ENCODE assay signal across 11 mouse cellular contexts in genomic region chr12:80082730-80083129, GRCm38 (mm10). TPM values are rescaled to one million over a fixed set of nuclear protein-coding genes. Genes with fewer than 3 reads are reported as not detected.
DNase-seq lines count a peak whose midpoint lies in the region; ATAC-seq and TF ChIP-seq lines count a peak whose summit lies in the region.
"Had no signal": no experiment of that assay in that cellular context is flagged by ENCODE, and none has a peak within 500 bp of the region (broad histone marks: within the 10 kb centered on the region; RNA-seq: fewer than 3 reads in every experiment).

No protein-coding gene starts in this region.

- TF ChIP-seq POLR2A in kidney, adult 2 months (IDR thresholded peaks at IDR 0.05; ENCODE audit: low read depth, low read length), result no peak

- no peaks in the 10 kb centered on the region for H3K27me3 ChIP-seq in kidney, adult 2 months (replicated peaks; ENCODE audit: control insufficient read depth, insufficient read depth, low read length)
- no peaks in the 10 kb centered on the region for H3K27me3 ChIP-seq in embryonic facial prominence, embryonic 12.5 days
- H3K27me3 ChIP-seq: limb, embryonic 13.5 days had no signal

- H3K27ac ChIP-seq in kidney, adult 2 months (ENCODE audit: insufficient read depth, low read depth, low read length), result 0 out of 2 replicates have a peak overlapping the region, but pooled peaks have one; percentile 11
- H3K27ac ChIP-seq in embryonic facial prominence, embryonic 12.5 days, result peak overlapping the region; percentile 78; the same call in 1 of the 2 replicates

- no peak for TF ChIP-seq CTCF in kidney, adult 2 months (conservative IDR thresholded peaks at IDR 0.05; ENCODE audit: insufficient read depth, insufficient read length, low read depth, low read length)

- 86% methylated on average over 4 of the region's 4 CpGs for WGBS in kidney, adult 2 months
- 91% methylated on average over 4 of the region's 4 CpGs for WGBS in embryonic facial prominence, embryonic 12.5 days

- DNase-seq in kidney, adult 2 months, result no peak
- no peak for DNase-seq in kidney, postnatal 4 days
- peak; percentile 60 for DNase-seq in MEL-GATA-1-ER (ENCODE audit: extremely low read depth, low read depth)
- DNase-seq in adrenal gland, postnatal 36 days, result no peak
- DNase-seq in Muller cell, postnatal 12 days (ENCODE audit: inconsistent ontology term), result no peak
- no peak for DNase-seq in ovary, postnatal 10 days (ENCODE audit: low spot score)
- DNase-seq: kidney, postnatal 36 days; right cerebral cortex, postnatal 4 days had no signal

- H3K4me3 ChIP-seq in kidney, adult 2 months (ENCODE audit: insufficient read depth, low read depth, low read length), result no peak overlapping the region
- H3K4me3 ChIP-seq in embryonic facial prominence, embryonic 12.5 days, result no peak overlapping the region
- H3K4me3 ChIP-seq: limb, embryonic 13.5 days had no signal

- peaks cover 10% of the 10 kb centered on the region for H3K4me1 ChIP-seq in kidney, adult 2 months (ENCODE audit: control insufficient read depth, insufficient read depth, low read length)
- peaks cover 25% of the 10 kb centered on the region for H3K4me1 ChIP-seq in embryonic facial prominence, embryonic 12.5 days

- H3K9ac ChIP-seq in embryonic facial prominence, embryonic 12.5 days, result no peak overlapping the region
- H3K9ac ChIP-seq: limb, embryonic 13.5 days had no signal

- H3K4me2 ChIP-seq in embryonic facial prominence, embryonic 12.5 days (replicated peaks), result no peak overlapping the region
- H3K4me2 ChIP-seq: limb, embryonic 13.5 days had no signal

- H3K9me3 ChIP-seq in embryonic facial prominence, embryonic 12.5 days, result no peaks in the 10 kb centered on the region
- H3K9me3 ChIP-seq: limb, embryonic 13.5 days had no signal

- ATAC-seq in embryonic facial prominence, embryonic 12.5 days (ENCODE audit: insufficient number of reproducible peaks, insufficient read depth, low FRiP score, low TSS enrichment), result no peak
- ATAC-seq in megakaryocyte, adult 5-6 weeks (ENCODE audit: poor library complexity, severe bottlenecking), result peak; percentile 69

- H3K36me3 ChIP-seq in kidney, adult 2 months (ENCODE audit: control insufficient read depth, insufficient read depth, low read length), result no peaks in the 10 kb centered on the region
- no peaks in the 10 kb centered on the region for H3K36me3 ChIP-seq in embryonic facial prominence, embryonic 12.5 days
- H3K36me3 ChIP-seq: limb, embryonic 13.5 days had no signal

RNA-seq across cellular contexts. Expression of gene Zfp36l1, which starts 30.1 kb away (rescaled TPM):
- 109 and 111 TPM in 2 replicates for polyA plus RNA-seq in kidney, adult 2 months (2012; rRNA removed)
- 115 and 124 TPM in 2 replicates for polyA plus RNA-seq in embryonic facial prominence, embryonic 12.5 days (2016; fragmentation: Nextera tagmentation; extraction: Ambion mirVana)
- total RNA-seq in megakaryocyte, adult 5-6 weeks (2015), result 15.6 and 21.0 TPM in 2 replicates
- total RNA-seq in megakaryocyte, adult 5-6 weeks (2017), result 3.8 and 5.4 TPM in 2 replicates
- 100 to 1,000 TPM; 230 to 283 TPM for total RNA-seq in adrenal gland, postnatal 36 days (2021)

Comparison
In these comparisons a context has a peak if more than half of its experiments do, and no peak if none do; other contexts are left out.
1. RNA of gene Zfp36l1, which starts 30.1 kb away (total RNA-seq): 230 to 283 TPM in adrenal gland, postnatal 36 days; 3.8 to 21.0 TPM in megakaryocyte, adult 5-6 weeks; every median in the first group is over 10 times any median in the second.